Mouse (Mus musculus) frontal cortex, adult (tissue): ENCODE results near the gene Itga11.
"Not testable (repeated sequence)": the region's sequence is repeated elsewhere in the genome, so short reads cannot be mapped to it uniquely, and the experiment has no call there.

Experiments
- ATAC-seq: cut with Nextera tagmentation; 2 replicates; pipeline ENCODE4 v1.9.2; 2017; ENCODE audit warnings: mild to moderate bottlenecking, moderate library complexity, mixed read lengths; ENCODE audit not compliant: low TSS enrichment

The Itga11 gene

GRCm38 (mm10) chr9:62765346-62765745 is 87.7 kb downstream of the Itga11 start:
- peak; percentile 66 for ATAC-seq

- no peak for ATAC-seq
These were observed 89.8 kb downstream of the Itga11 start for GRCm38 (mm10) chr9:62767464-62767863.

GRCm38 (mm10) chr9:62768361-62768760 is 90.7 kb downstream of the Itga11 start:
- peak; percentile 60; the same call in 1 of the 2 replicates for ATAC-seq

GRCm38 (mm10) chr9:62772746-62773145 is 95.1 kb downstream of the Itga11 start:
- ATAC-seq = no peak

- ATAC-seq = no peak
These were observed 97.8 kb downstream of the Itga11 start for GRCm38 (mm10) chr9:62775464-62775863.

- peak; percentile 80 for ATAC-seq
These were observed 99.8 kb downstream of the Itga11 start for GRCm38 (mm10) chr9:62777461-62777860.

- no peak for ATAC-seq
These were observed 101.1 kb downstream of the Itga11 start for GRCm38 (mm10) chr9:62778721-62779120.

GRCm38 (mm10) chr9:62781965-62782364 is 104.3 kb downstream of the Itga11 start:
- ATAC-seq = no peak

GRCm38 (mm10) chr9:62782976-62783781 is 105.6 kb downstream of the Itga11 start:
- peak; percentile 76 for ATAC-seq

- no peak for ATAC-seq
These were observed 106.6 kb downstream of the Itga11 start for GRCm38 (mm10) chr9:62784233-62784632.

GRCm38 (mm10) chr9:62786721-62787120 is 109.1 kb downstream of the Itga11 start:
- peak; percentile 78 for ATAC-seq

GRCm38 (mm10) chr9:62789856-62790255 is 112.2 kb downstream of the Itga11 start:
- 0 out of 2 replicates have a peak, but pooled peaks have one; percentile 13 for ATAC-seq

- not testable (repeated sequence) for ATAC-seq
These were observed 121.6 kb downstream of the Itga11 start for GRCm38 (mm10) chr9:62799218-62799617.

GRCm38 (mm10) chr9:62810095-62810494 is 132.5 kb downstream of the Itga11 start:
- ATAC-seq = no peak

- peak; percentile 48; the same call in 1 of the 2 replicates for ATAC-seq
These were observed 133.2 kb downstream of the Itga11 start for GRCm38 (mm10) chr9:62810543-62811515.

- peak; percentile 87 for ATAC-seq
These were observed 134.0 kb downstream of the Itga11 start, which contains the start of gene Fem1b for GRCm38 (mm10) chr9:62811516-62812121. Gene Fem1b, minus strand, starts transcription at chr9:62811934.

- 0 out of 2 replicates have a peak, but pooled peaks have one; percentile 5 for ATAC-seq
These were observed 134.8 kb downstream of the Itga11 start for GRCm38 (mm10) chr9:62812216-62813049.

GRCm38 (mm10) chr9:62814751-62815150 is 137.1 kb downstream of the Itga11 start:
- no peak for ATAC-seq

GRCm38 (mm10) chr9:62816323-62817098 is 138.9 kb downstream of the Itga11 start:
- ATAC-seq = peak; percentile 14; the same call in 1 of the 2 replicates

- peak; percentile 71 for ATAC-seq
These were observed 139.5 kb downstream of the Itga11 start for GRCm38 (mm10) chr9:62817099-62817571.
